Mouse (Mus musculus): Measurements from ENCODE around the gene Bco1. TPM values are rescaled to one million over a fixed set of nuclear protein-coding genes. Genes with fewer than 3 reads are reported as not detected.

Bco1 gene
- polyA plus RNA-seq, 1 experiment: 0.34 TPM

DNA sequence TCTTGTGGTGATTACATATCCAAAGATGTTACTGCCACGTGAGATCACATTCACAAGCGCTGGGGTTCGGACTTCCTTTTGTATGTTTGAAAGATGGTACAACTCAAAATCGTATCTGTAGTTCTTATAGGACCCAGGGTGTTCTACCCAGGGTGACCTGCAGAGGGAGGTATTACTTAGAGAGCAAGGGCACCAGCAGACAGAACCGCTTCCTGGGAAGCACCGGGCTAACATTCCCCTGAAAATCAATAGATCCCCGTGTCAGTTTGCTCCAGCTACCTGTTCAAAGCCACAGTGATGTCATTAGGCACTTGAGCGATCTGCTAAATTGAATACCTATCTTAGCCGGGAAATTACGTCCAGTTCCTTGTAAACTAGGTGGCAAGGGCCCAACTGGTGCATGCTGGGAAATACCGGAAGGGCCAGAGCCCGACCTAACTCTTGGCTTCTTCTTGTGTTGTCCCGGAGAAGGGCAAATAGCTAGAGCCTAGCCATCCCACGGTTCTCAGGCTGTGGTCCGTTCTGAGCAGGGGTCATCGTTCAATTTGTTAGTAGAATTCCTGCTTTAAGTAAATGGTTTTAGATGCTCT is 14.2 kb downstream of the Bco1 start:
- TF ChIP-seq POLR2A (IDR thresholded peaks at IDR 0.05; ENCODE audit: borderline replicate concordance, extremely low read depth, low read depth, low read length) (no peak), CTCF (IDR thresholded peaks at IDR 0.05; ENCODE audit: insufficient read depth, low read length) (peak; percentile 62)
- peak; percentile 79 for DNase-seq
- Histone ChIP-seq H3K4me3 (replicated peaks; ENCODE audit: extremely low read depth, low read depth, low read length) (no peak overlapping the region), H3K4me1 (ENCODE audit: control insufficient read depth, insufficient read depth, low read length) (no peaks in the 10 kb centered on the region)
- 32% methylated on average over 16 of the region's 16 CpGs for WGBS

GRCm38 (mm10) chr8:117111641-117112040 is 16.0 kb downstream of the Bco1 start:
- TF ChIP-seq CTCF (IDR thresholded peaks at IDR 0.05; ENCODE audit: insufficient read depth, low read length): no peak
- TF ChIP-seq POLR2A (IDR thresholded peaks at IDR 0.05; ENCODE audit: borderline replicate concordance, extremely low read depth, low read depth, low read length): no peak

DNA sequence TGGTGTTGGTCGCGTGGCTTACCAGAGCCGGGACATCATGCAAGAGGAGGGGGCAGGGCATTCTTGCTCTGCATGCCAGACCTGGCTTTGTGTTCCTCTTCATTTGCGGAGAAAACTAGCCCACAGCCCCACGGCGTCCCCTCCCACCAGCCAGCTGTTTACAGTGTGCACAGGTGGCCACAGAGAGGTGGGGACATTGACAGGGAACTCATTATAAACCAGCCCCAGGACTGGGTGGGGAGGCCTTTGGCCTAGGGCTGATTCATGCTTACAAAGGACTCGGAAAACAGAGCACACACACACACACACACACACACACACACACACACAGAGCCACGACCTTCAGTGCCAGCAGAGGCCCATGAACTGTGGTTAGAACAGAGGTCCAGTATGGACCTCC is 16.6 kb downstream of the Bco1 start:
- DNase-seq: no peak
- 57% methylated on average over 8 of the region's 8 CpGs for WGBS
- H3K4me3 ChIP-seq (replicated peaks; ENCODE audit: extremely low read depth, low read depth, low read length): no peak overlapping the region

More at GRCm38 (mm10) chr8:117111641-117112040, 16.0 kb downstream of the Bco1 start:
- no peak overlapping the region for H3K4me3 ChIP-seq (replicated peaks; ENCODE audit: extremely low read depth, low read depth, low read length)
- H3K4me1 ChIP-seq (ENCODE audit: control insufficient read depth, insufficient read depth, low read length): no peaks in the 10 kb centered on the region
- 54% methylated on average over 3 of the region's 3 CpGs for WGBS
- DNase-seq: peak; percentile 70

DNA sequence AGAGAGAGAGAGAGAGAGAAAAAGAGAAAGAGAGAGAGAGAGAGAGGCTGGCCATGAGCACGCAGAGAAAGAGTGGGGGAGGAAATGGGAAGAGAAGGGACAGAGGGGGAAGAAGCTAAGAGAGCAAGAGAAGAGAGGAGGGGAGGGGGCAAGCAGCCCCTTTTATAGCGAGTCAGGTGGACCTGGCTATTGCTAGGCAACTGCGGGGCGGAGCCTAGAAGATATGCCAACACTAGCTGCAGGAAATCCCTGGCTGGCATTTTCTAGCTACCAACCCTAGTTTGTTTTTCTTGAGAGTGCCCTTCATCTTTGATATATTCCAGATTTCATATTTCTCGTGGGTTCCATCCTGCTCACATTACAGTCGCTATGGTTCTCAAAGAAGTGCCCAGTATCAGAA is 19.4 kb downstream of the Bco1 start:
- H3K4me3 ChIP-seq (replicated peaks; ENCODE audit: extremely low read depth, low read depth, low read length): no peak overlapping the region
- H3K4me1 ChIP-seq (ENCODE audit: control insufficient read depth, insufficient read depth, low read length): no peaks in the 10 kb centered on the region
- 42% methylated on average over 6 of the region's 6 CpGs for WGBS
- TF ChIP-seq CTCF (IDR thresholded peaks at IDR 0.05; ENCODE audit: insufficient read depth, low read length): no peak
- TF ChIP-seq POLR2A (IDR thresholded peaks at IDR 0.05; ENCODE audit: borderline replicate concordance, extremely low read depth, low read depth, low read length): no peak
- DNase-seq: no peak

More for the DNA sequence above, 16.6 kb downstream of the Bco1 start:
- TF ChIP-seq CTCF (IDR thresholded peaks at IDR 0.05; ENCODE audit: insufficient read depth, low read length) (no peak), POLR2A (IDR thresholded peaks at IDR 0.05; ENCODE audit: borderline replicate concordance, extremely low read depth, low read depth, low read length) (no peak)
- H3K4me1 ChIP-seq (ENCODE audit: control insufficient read depth, insufficient read depth, low read length): no peaks in the 10 kb centered on the region

DNA sequence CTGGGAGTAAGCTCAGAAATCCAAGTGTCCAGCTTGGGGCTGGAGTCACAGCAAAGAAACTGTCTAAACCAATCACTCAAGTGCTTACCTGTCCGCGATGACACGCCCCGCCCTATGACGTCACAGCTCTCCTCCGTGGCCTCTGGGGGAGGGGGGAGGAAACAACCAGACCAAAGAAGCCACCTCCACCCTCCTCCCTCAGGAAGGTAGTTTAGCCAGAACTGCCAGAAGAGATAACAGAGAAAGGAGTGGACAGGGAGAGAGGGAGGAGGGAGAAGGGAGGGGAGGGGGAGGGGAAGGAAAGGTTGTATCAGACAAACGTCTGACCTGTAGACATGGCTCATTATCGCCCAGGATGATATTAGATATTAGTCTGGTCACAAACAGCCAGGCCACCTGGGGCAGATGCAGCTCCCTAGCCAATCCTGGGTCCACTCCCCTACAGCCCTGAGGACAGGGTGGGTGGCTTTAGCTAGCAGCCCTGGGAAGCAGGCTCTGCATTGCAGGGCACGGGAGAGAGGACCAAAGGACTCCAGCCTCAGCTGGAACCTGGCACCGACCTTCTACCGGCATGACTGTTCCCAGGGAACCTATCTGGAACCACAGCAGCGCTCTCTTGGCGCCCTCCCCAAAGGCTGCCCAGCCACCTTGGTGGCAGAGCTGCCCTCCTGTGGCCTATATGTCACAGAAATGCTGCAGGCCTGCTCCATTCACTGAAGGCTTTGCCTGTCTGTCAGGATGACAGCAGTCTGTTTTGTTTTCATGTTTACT is 20.2 kb downstream of the Bco1 start:
- TF ChIP-seq POLR2A (IDR thresholded peaks at IDR 0.05; ENCODE audit: borderline replicate concordance, extremely low read depth, low read depth, low read length) (no peak), CTCF (IDR thresholded peaks at IDR 0.05; ENCODE audit: insufficient read depth, low read length) (no peak)
- 15% methylated on average over 13 of the region's 13 CpGs for WGBS
- H3K4me1 ChIP-seq (ENCODE audit: control insufficient read depth, insufficient read depth, low read length): no peaks in the 10 kb centered on the region
- DNase-seq: peak; percentile 64
- H3K4me3 ChIP-seq (replicated peaks; ENCODE audit: extremely low read depth, low read depth, low read length): no peak overlapping the region

DNA sequence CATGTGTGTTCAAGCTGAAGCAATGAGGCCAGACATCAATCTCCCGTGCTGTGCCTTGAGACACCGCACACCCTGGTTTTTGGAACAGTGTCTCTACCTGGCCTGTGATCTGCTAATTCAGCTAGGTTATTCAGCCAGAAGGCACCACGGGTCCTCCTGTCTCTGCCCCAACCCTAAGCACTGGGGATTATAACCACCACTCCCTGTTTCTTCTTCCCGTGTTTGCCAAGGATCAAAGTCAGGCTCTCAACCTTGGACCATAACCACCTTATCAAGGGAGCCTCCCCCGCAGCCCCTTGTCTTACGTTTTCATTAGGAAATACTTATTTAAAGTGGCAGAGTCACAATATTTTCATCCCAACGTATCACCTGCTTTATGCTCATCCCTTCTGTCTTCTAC is 20.9 kb downstream of the Bco1 start:
- DNase-seq: no peak
- Histone ChIP-seq H3K4me3 (replicated peaks; ENCODE audit: extremely low read depth, low read depth, low read length) (no peak overlapping the region), H3K4me1 (ENCODE audit: control insufficient read depth, insufficient read depth, low read length) (no peaks in the 10 kb centered on the region)
- 64% methylated on average over 7 of the region's 7 CpGs for WGBS
- TF ChIP-seq CTCF (IDR thresholded peaks at IDR 0.05; ENCODE audit: insufficient read depth, low read length) (no peak), POLR2A (IDR thresholded peaks at IDR 0.05; ENCODE audit: borderline replicate concordance, extremely low read depth, low read depth, low read length) (no peak)

DNA sequence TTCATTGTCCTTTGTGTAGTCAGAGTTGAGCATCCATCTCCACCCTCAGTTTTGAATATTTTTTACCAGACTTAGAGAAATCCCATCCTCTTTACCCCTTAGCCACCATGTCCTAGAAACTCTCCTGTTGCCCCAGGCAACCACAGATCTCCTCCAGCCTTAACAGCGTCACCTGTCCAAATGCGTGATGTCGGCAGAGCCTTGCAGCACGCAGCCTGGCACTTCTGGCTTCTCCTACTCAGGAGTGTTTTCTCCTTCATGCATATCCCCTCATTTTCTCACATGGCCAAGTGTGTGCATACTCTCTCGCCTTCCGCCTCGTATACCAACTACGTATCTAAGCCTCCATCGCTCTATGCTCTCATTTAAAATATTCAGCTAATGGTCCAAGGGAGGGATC is 22.8 kb downstream of the Bco1 start:
- DNase-seq: no peak
- H3K4me1 ChIP-seq (ENCODE audit: control insufficient read depth, insufficient read depth, low read length): no peaks in the 10 kb centered on the region
- no peak overlapping the region for H3K4me3 ChIP-seq (replicated peaks; ENCODE audit: extremely low read depth, low read depth, low read length)
- WGBS: 88% methylated on average over 9 of the region's 9 CpGs
- TF ChIP-seq POLR2A (IDR thresholded peaks at IDR 0.05; ENCODE audit: borderline replicate concordance, extremely low read depth, low read depth, low read length): no peak
- TF ChIP-seq CTCF (IDR thresholded peaks at IDR 0.05; ENCODE audit: insufficient read depth, low read length): no peak

DNA sequence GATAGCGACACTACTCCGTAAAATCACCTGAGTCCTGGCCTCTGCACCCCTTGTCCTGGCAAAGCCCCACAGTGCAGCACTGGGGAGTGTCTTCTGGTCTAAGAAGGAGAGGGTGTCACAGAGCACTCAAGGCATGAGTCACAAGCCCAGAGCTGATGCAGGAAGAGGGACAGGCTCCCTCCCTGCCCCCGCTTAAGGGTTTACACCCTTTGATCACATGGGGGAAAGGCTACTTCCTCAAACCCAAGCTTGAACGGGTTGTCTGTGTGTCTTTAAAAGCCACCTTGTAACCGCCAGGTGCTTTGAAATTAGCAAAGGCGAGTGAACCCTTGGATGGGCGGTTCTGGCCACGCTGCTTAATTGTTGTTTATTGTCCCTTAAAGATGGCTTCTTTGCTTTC is 25.6 kb downstream of the Bco1 start:
- TF ChIP-seq POLR2A (IDR thresholded peaks at IDR 0.05; ENCODE audit: borderline replicate concordance, extremely low read depth, low read depth, low read length) (no peak), CTCF (IDR thresholded peaks at IDR 0.05; ENCODE audit: insufficient read depth, low read length) (no peak)
- 61% methylated on average over 8 of the region's 8 CpGs for WGBS
- DNase-seq: no peak
- Histone ChIP-seq H3K4me1 (ENCODE audit: control insufficient read depth, insufficient read depth, low read length) (0 out of 2 replicates have a peak, but pooled peaks cover 3% of the 10 kb centered on the region), H3K4me3 (replicated peaks; ENCODE audit: extremely low read depth, low read depth, low read length) (no peak overlapping the region)

DNA sequence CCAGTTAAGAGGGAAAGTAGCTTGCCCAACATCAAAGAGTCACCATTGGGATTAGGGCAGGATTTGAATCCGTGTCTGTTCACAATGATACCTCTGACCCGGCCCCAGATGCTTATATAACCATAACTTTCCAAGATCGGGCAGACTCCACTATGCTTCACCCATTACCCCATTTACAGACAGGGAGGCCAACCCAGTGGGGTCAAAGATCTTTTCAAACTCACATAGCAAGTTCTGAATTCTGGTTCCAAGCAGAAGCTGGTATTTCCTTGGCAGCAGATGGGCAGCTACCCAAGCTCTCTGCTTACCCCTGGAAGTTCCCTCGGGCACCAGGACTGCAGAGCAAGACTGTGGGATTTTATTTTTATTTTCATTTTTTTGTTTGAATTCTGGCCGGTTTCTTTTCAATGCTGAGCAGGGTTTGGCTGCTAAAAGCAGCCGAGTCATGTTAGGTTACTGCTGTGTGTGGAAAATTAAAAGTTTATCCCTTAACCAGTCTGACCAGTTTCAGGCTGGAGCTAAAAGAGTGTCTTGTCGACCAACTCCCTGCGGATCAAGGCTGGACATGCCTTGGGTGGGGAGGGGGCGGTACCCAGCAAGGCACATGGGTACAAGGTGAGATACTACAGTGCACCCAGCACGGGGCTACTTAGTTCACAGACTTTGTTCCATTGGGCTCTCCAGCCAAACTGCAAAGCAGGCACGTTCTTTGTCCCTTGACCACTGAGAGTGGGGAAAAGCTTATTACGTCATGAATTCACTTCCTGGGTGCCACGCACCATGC is 28.4 kb downstream of the Bco1 start:
- no peak overlapping the region for H3K4me3 ChIP-seq (replicated peaks; ENCODE audit: extremely low read depth, low read depth, low read length)
- 0 out of 2 replicates have a peak, but pooled peaks cover 3% of the 10 kb centered on the region for H3K4me1 ChIP-seq (ENCODE audit: control insufficient read depth, insufficient read depth, low read length)
- WGBS: 53% methylated on average over 13 of the region's 13 CpGs
- TF ChIP-seq POLR2A (IDR thresholded peaks at IDR 0.05; ENCODE audit: borderline replicate concordance, extremely low read depth, low read depth, low read length) (no peak), CTCF (IDR thresholded peaks at IDR 0.05; ENCODE audit: insufficient read depth, low read length) (no peak)
- no peak for DNase-seq
